Mouse (Mus musculus) left cerebral cortex, postnatal 25 days (tissue): ENCODE data around the gene Pzp. TPM values are rescaled to one million over a fixed set of nuclear protein-coding genes. Genes with fewer than 3 reads are reported as not detected.

Experiments
- DNase-seq, 2 experiments: peaks; one replicate each; pipeline ENCODE4 v3.0.0; 2022; ENCODE audit warnings: low spot score in 2 of 2, mixed read lengths in 1 of 2
- intact Hi-C: fragments of 180-260 bp; cut with DNase I; formaldehyde crosslinking; loops from one replicate; pipeline ENCODE4 v1.15.1; 2025
- total RNA-seq, 2 experiments: library from RNA; stranded (reverse); gene quantifications; 2 replicates each; pipeline ENCODE4 v1.2.3; 2021

Gene Pzp
- total RNA-seq, result not detected

GRCm38 (mm10) chr6:128526601-128527000 is at the start of gene Pzp:
Gene Pzp (minus strand): TSS chr6:128526720.
- no peak for DNase-seq
- intact Hi-C loops, result no loop called here

- intact Hi-C loops, result no loop called here
- no peak for DNase-seq
Measured at GRCm38 (mm10) chr6:128566589-128566988, 40.1 kb upstream of the Pzp start.

DNA sequence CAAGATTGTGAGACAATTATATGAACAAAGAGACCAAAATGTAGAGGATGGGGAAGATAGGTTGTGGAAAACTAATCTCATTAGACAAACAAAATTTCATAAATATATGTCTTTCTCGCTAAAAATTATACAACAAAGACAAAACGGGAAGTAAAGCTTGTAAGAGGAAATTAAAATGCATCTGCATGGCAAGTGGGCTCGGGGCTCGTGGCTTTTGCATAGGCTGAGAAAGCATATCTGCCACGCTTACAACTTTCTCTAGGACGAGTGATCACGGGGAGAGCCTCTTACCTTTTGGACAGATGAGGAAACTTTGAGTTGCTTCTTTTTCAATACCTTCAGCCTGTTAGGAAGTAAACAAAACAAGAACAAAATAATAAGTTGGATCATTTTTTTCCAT is 27.5 kb upstream of the Pzp start:
- intact Hi-C loops, result no loop called here
- DNase-seq, result no peak

- no peak for DNase-seq
- intact Hi-C loops, result no loop called here
Measured at GRCm38 (mm10) chr6:128549463-128550452, 23.2 kb upstream of the Pzp start.

DNA sequence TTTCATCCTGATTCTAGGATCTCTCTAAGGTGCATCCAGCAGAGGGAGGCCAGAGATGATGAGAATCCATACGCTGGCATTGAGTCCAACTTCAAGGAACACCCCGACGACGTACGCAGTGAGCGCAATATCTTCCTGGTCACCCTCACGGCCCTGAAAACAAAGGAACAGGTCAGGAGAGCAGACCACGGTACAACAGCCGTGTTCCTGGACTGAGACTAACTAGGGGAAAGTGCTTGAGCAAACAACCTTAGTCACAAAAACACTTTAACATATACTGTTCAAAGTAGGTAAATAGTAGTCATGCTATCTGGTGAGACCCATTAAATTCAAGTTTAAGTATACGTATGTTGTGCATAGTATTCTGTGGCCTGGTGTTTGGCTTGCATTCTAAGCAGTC is 22.0 kb upstream of the Pzp start:
- intact Hi-C loops, result no loop called here
- DNase-seq, result no peak

GRCm38 (mm10) chr6:128545402-128545801 is 18.9 kb upstream of the Pzp start:
- intact Hi-C loops, result no loop called here

GRCm38 (mm10) chr6:128543226-128543625 is 16.7 kb upstream of the Pzp start:
- intact Hi-C loops, result no loop called here
- DNase-seq, result peak; percentile 20 to 43

More at GRCm38 (mm10) chr6:128545402-128545801, 18.9 kb upstream of the Pzp start:
- no peak for DNase-seq

DNA sequence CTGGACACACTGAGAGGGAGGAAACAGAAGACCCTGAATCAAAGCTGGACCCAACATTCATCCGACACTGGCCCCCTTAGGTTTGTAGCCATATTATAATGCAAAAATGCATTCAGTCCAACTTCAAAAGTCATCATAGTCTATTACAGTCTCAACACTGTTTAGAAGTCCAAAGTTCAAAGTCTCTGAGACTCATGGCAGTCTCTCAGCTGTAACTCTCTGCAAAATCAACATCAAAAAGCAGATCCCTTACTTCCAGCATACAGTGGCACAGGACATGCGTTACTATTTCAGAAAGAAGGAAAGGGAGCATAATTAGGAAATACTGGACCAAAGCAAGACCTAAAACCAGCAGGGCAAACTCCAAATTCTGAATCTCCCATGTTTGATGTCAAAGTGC is 8.7 kb upstream of the Pzp start:
- intact Hi-C loops, result no loop called here
- DNase-seq, result no peak

- intact Hi-C loops, result no loop called here
- no peak for DNase-seq
Measured at GRCm38 (mm10) chr6:128533296-128533695, 6.8 kb upstream of the Pzp start.

GRCm38 (mm10) chr6:128532701-128533100 is 6.2 kb upstream of the Pzp start:
- DNase-seq, result no peak
- intact Hi-C loops, result no loop called here

DNA sequence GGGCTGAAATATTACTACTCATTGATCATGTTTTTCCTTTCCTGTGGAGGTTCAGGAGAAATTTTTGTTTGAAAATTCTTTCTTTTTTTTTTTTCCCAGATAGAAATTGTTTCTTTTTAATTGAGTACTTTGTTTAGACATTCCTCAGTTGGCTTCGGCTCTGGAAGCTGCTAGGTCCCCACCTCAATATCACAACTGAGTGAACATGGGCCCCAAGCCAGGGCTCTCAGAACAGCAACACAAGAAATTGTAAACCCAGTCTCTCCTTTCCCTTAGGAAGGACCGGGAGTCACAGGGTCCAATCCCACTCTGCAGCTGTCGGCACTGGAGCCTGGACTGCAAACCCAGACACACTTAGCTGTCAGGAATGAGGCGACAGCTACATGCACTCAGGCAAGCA is 2.0 kb upstream of the Pzp start:
- no peak for DNase-seq
- intact Hi-C loops, result no loop called here

- intact Hi-C loops, result no loop called here
- DNase-seq, result no peak
Measured at GRCm38 (mm10) chr6:128527110-128527509, 590 bp upstream of the Pzp start.

DNA sequence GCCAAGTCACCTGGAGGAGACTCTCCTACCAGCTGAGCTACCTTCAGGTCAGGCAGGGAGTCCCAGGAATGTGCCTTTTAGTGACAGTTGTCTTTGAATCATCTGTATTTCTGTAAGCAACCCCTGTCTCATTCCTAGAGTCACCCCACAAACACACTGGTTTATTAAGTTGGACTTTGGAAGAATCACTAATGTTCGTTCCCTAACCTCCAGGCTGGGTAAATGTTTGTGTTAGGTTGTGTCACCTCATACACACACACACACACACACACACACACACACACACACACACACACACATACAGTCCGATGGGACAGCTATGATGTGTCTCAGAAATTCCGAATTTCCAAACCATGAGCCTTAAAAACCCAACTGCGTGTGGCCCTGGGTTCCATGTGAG is 719 bp downstream of the Pzp start:
- intact Hi-C loops, result no loop called here
- no peak for DNase-seq

GRCm38 (mm10) chr6:128523360-128523759 is 3.2 kb downstream of the Pzp start:
- intact Hi-C loops, result no loop called here
- no peak for DNase-seq

GRCm38 (mm10) chr6:128519159-128519558 is 7.4 kb downstream of the Pzp start:
- intact Hi-C loops, result loop anchor here (10.0 kb wide), 1 partner anchor 226 kb away; no protein-coding TSS in a partner anchor
- DNase-seq, result no peak

DNA sequence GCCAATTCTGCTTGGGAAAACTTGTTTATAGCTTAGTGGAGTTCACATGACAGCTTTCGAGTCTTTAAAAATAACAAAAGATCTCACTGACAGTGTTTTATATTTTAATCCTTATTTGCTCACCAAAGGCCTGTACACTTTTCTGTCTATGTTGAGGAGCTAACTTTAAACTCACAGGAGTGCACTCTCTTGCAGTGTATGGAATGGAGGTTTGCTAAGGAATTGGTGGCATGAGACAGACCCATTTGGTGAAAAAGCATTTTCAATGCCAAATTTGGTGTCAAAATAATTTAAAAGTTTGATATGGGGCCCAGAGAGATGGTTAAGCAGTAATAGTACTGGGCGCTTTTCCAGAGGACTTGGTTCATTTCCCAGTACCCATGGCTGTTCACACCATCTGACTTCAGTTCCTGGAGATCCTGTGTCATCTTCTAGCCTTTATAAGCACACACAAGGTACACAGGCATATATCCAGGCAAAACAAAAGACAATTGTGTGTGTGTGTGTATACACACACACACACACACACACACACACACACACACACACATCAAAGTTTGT is 20.8 kb downstream of the Pzp start:
- DNase-seq, result peak in 1 of 2 experiments; percentile 32
- intact Hi-C loops, result no loop called here

GRCm38 (mm10) chr6:128504743-128505142 is 21.8 kb downstream of the Pzp start:
- DNase-seq, result no peak
- intact Hi-C loops, result no loop called here

GRCm38 (mm10) chr6:128495346-128495745 is 31.2 kb downstream of the Pzp start:
- DNase-seq, result peak in 1 of 2 experiments; percentile 24
- intact Hi-C loops, result no loop called here

- DNase-seq, result no peak
- intact Hi-C loops, result no loop called here
Measured at GRCm38 (mm10) chr6:128494646-128495331, 31.7 kb downstream of the Pzp start.

GRCm38 (mm10) chr6:128491916-128492315 is 34.6 kb downstream of the Pzp start:
- DNase-seq, result no peak
- intact Hi-C loops, result no loop called here
